Mouse (Mus musculus) heart, embryonic 16.5 days (tissue): ENCODE measurements around the gene Stx6. TPM values are rescaled to one million over a fixed set of nuclear protein-coding genes. Genes with fewer than 3 reads are reported as not detected.

Experiments
- ATAC-seq: fragments of 200-750 bp; cut with Nextera tagmentation; replicated peaks from 2 replicates; pipeline ENCODE4 v1.8.0; 2017; ENCODE audit warnings: moderate number of reproducible peaks; ENCODE audit not compliant: insufficient read depth, low FRiP score; ENCODE audit errors: extremely low read depth
- H3K27ac ChIP-seq: fragments of 300-500 bp; sonication (generic); 2 replicates; pipeline ENCODE4 v1.5.1; 2014; ENCODE audit warnings: mild to moderate bottlenecking, low read length, control low read depth, moderate library complexity
- H3K27me3 ChIP-seq: fragments of 300-500 bp; sonication (generic); 2 replicates; pipeline ENCODE4 v1.6.1; 2014; ENCODE audit warnings: low read length, mixed read lengths; ENCODE audit not compliant: control insufficient read depth, insufficient read depth
- H3K36me3 ChIP-seq: fragments of 300-500 bp; sonication (generic); 2 replicates; pipeline ENCODE4 v1.6.1; 2014; ENCODE audit not compliant: control insufficient read depth, insufficient read depth
- H3K4me1 ChIP-seq: fragments of 300-500 bp; sonication (generic); 2 replicates; pipeline ENCODE4 v1.6.1; 2014; ENCODE audit warnings: low read length, mixed read lengths; ENCODE audit not compliant: control insufficient read depth, insufficient read depth
- H3K4me2 ChIP-seq: fragments of 300-500 bp; sonication (generic); 2 replicates; pipeline ENCODE4 v1.6.1; 2014; ENCODE audit warnings: low read depth, mild to moderate bottlenecking, control low read depth, low read length
- H3K4me3 ChIP-seq: fragments of 300-500 bp; sonication (generic); 2 replicates; pipeline ENCODE4 v1.5.1; 2014; ENCODE audit warnings: mild to moderate bottlenecking, control low read depth, low read length
- H3K9ac ChIP-seq: fragments of 300-500 bp; sonication (generic); 2 replicates; pipeline ENCODE4 v1.6.1; 2014; ENCODE audit warnings: low read length, control low read depth
- H3K9me3 ChIP-seq: fragments of 300-500 bp; sonication (generic); replicated peaks from 2 replicates; pipeline ENCODE4 v1.6.1; 2016; ENCODE audit warnings: low read length; ENCODE audit not compliant: control insufficient read depth
- WGBS: fragments of 180-500 bp; shearing (Covaris S2); extraction: QIAGEN DNeasy Blood & Tissue Kit; methylation state at CpG from one replicate; pipeline ENCODE4 v1.1.7; 2014; 5-methylcytosine and 5-hydroxymethylcytosine counted together
- polyA plus RNA-seq: library from polyadenylated mRNA; unstranded; fragments of >200 nt; fragmentation: Nextera tagmentation; extraction: Ambion mirVana; gene quantifications from 2 replicates; pipeline ENCODE4 v1.2.1, GENCODE M21; 2015

Stx6 gene
- polyA plus RNA-seq, 1 experiment from 2014 or later = 54.0 TPM

- no peak overlapping the region for H3K4me3 ChIP-seq
- H3K4me2 ChIP-seq = no peak overlapping the region
- 81% methylated on average over 6 of the region's 6 CpGs for WGBS
- peaks cover 18% of the 10 kb centered on the region for H3K36me3 ChIP-seq
- H3K27ac ChIP-seq = no peak overlapping the region
- H3K9me3 ChIP-seq = no peaks in the 10 kb centered on the region
- no peak overlapping the region; the same call in 1 of the 2 replicates for H3K9ac ChIP-seq
- H3K27me3 ChIP-seq = no peaks in the 10 kb centered on the region
- peaks cover 59% of the 10 kb centered on the region for H3K4me1 ChIP-seq
- ATAC-seq = no peak
Measured at GRCm38 (mm10) chr1:155239962-155240717, 81.6 kb downstream of the Stx6 start.

GRCm38 (mm10) chr1:155241701-155242487, 83.4 kb downstream of the Stx6 start:
- Histone ChIP-seq H3K27me3 (no peaks in the 10 kb centered on the region), H3K4me3 (no peak overlapping the region), H3K27ac (no peak overlapping the region; the same call in 1 of the 2 replicates), H3K9me3 (no peaks in the 10 kb centered on the region), H3K36me3 (peaks cover 18% of the 10 kb centered on the region), H3K4me2 (peak overlapping the region; percentile 33; the same call in 1 of the 2 replicates), H3K9ac (no peak overlapping the region), H3K4me1 (peaks cover 47% of the 10 kb centered on the region)
- no peak for ATAC-seq
- WGBS = 78% methylated on average over 12 of the region's 12 CpGs

GRCm38 (mm10) chr1:155242488-155242745, 83.9 kb downstream of the Stx6 start:
- no peaks in the 10 kb centered on the region for H3K9me3 ChIP-seq
- H3K27me3 ChIP-seq = no peaks in the 10 kb centered on the region
- H3K4me3 ChIP-seq = no peak overlapping the region
- H3K27ac ChIP-seq = no peak overlapping the region
- peaks cover 42% of the 10 kb centered on the region for H3K4me1 ChIP-seq
- peak overlapping the region; percentile 33; the same call in 1 of the 2 replicates for H3K4me2 ChIP-seq
- ATAC-seq = no peak
- peaks cover 18% of the 10 kb centered on the region for H3K36me3 ChIP-seq
- no peak overlapping the region for H3K9ac ChIP-seq
- WGBS = 61% methylated on average over 1 of the region's 1 CpGs

GRCm38 (mm10) chr1:155243797-155244770, 85.6 kb downstream of the Stx6 start, which contains the start of gene BC034090:
Gene BC034090 (minus strand): TSS chr1:155244444.
- 2% methylated on average over 68 of the region's 85 CpGs for WGBS
- peak within 1 kb of the TSS; percentile 68 for H3K4me2 ChIP-seq
- peak within 1 kb of the TSS; percentile 92 for H3K9ac ChIP-seq
- H3K4me3 ChIP-seq = peak within 1 kb of the TSS; percentile 74
- peak within 1 kb of the TSS; percentile 89 for H3K27ac ChIP-seq
- H3K27me3 ChIP-seq = no peaks in the 10 kb centered on the region
- peaks cover 18% of the 10 kb centered on the region for H3K36me3 ChIP-seq
- no peaks in the 10 kb centered on the region for H3K9me3 ChIP-seq
- ATAC-seq = peak; percentile 82
- peaks cover 28% of the 10 kb centered on the region for H3K4me1 ChIP-seq

- Histone ChIP-seq H3K4me3 (peak overlapping the region; percentile 74), H3K9me3 (no peaks in the 10 kb centered on the region), H3K27ac (peak overlapping the region; percentile 89), H3K27me3 (no peaks in the 10 kb centered on the region), H3K36me3 (peaks cover 16% of the 10 kb centered on the region), H3K9ac (peak overlapping the region; percentile 92), H3K4me1 (peaks cover 21% of the 10 kb centered on the region), H3K4me2 (peak overlapping the region; percentile 68)
- 3% methylated on average over 29 of the region's 29 CpGs for WGBS
- ATAC-seq = peak; percentile 43
Measured at GRCm38 (mm10) chr1:155244771-155245211, 86.3 kb downstream of the Stx6 start.

- Histone ChIP-seq H3K4me2 (peak overlapping the region; percentile 68), H3K4me3 (peak overlapping the region; percentile 74), H3K9me3 (no peaks in the 10 kb centered on the region), H3K27ac (peak overlapping the region; percentile 89), H3K36me3 (peaks cover 13% of the 10 kb centered on the region), H3K4me1 (peaks cover 16% of the 10 kb centered on the region), H3K9ac (peak overlapping the region; percentile 92), H3K27me3 (no peaks in the 10 kb centered on the region)
- WGBS = 70% methylated on average over 7 of the region's 7 CpGs
- no peak for ATAC-seq
Measured at GRCm38 (mm10) chr1:155245516-155245915, 87.0 kb downstream of the Stx6 start.

- H3K36me3 ChIP-seq = no peaks in the 10 kb centered on the region
- H3K9me3 ChIP-seq = no peaks in the 10 kb centered on the region
- H3K27ac ChIP-seq = no peak overlapping the region
- 33% methylated on average over 5 of the region's 5 CpGs for WGBS
- no peak overlapping the region for H3K4me2 ChIP-seq
- peaks cover 10% of the 10 kb centered on the region for H3K4me1 ChIP-seq
- H3K27me3 ChIP-seq = no peaks in the 10 kb centered on the region
- H3K9ac ChIP-seq = no peak overlapping the region
- ATAC-seq = no peak
- H3K4me3 ChIP-seq = no peak overlapping the region
Measured at GRCm38 (mm10) chr1:155247441-155247840, 88.9 kb downstream of the Stx6 start.

- H3K9ac ChIP-seq = no peak overlapping the region
- H3K4me3 ChIP-seq = no peak overlapping the region
- H3K9me3 ChIP-seq = no peaks in the 10 kb centered on the region
- H3K4me1 ChIP-seq = peaks cover 6% of the 10 kb centered on the region; the same call in 1 of the 2 replicates
- no peaks in the 10 kb centered on the region for H3K27me3 ChIP-seq
- no peaks in the 10 kb centered on the region for H3K36me3 ChIP-seq
- H3K4me2 ChIP-seq = no peak overlapping the region
- WGBS = 50% methylated on average over 5 of the region's 5 CpGs
- ATAC-seq = no peak
- no peak overlapping the region for H3K27ac ChIP-seq
Measured at GRCm38 (mm10) chr1:155248041-155248440, 89.5 kb downstream of the Stx6 start.
